Mouse (Mus musculus): ENCODE data around the gene Hook2. TPM values are rescaled to one million over a fixed set of nuclear protein-coding genes. Genes with fewer than 3 reads are reported as not detected.

The Hook2 gene
- polyA plus RNA-seq, 1 experiment from 2014 or later, result 11.8 TPM

DNA sequence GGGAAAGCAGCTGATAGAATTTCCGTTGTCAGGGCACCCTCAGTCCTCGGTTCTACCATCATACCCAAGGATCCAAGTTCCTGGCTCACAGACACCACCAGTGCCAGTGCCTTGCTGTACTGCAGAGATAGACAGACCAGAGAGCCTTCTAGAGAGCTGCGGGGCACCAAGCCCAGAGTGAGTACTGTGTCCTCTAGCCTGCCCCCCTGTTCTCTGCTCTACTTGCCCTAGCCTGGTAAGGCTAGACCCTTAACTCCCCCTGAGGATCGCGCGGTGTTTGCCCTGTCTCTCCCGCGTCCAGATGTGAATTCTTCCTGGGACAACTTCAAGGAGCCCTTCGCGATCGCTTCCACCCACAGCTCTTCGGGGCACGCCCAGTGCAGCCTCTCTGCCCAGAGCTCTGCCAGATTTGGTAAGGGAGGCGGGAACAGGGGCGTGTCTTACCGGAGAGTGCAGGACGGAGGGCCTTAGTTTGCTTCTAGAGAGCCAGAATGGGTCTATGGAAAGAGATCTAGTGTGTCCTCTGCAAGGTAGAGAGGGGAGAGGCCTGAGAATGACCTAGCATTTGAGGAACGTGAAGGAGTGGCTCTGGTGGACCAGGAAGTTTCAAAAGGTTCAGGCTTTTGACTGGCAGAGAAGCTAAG lies 37.7 kb upstream of the Hook2 start:
- Histone ChIP-seq H3K4me2 (no peak overlapping the region), H3K4me1 (ENCODE audit: control insufficient read depth, insufficient read depth, low read length) (no peaks in the 10 kb centered on the region), H3K36me3 (ENCODE audit: control insufficient read depth, insufficient read depth, low read length) (no peaks in the 10 kb centered on the region), H3K27ac (ENCODE audit: low read depth, low read length) (no peak overlapping the region), H3K4me3 (ENCODE audit: low read depth, low read length) (no peak overlapping the region), H3K9ac (ENCODE audit: low read length) (no peak overlapping the region), H3K9me3 (ENCODE audit: control insufficient read depth, low read length) (no peaks in the 10 kb centered on the region), H3K27me3 (ENCODE audit: control insufficient read depth, insufficient read depth, low read length) (peaks cover 9% of the 10 kb centered on the region)
- DNase-seq (ENCODE audit: low spot score, missing footprints), result peak; percentile 76
- ATAC-seq (ENCODE audit: low FRiP score), result no peak
- WGBS, result 9% methylated on average over 18 of the region's 18 CpGs

GRCm38 (mm10) chr8:84956768-84957167 lies 33.6 kb upstream of the Hook2 start:
- Histone ChIP-seq H3K9ac (ENCODE audit: low read length) (no peak overlapping the region), H3K9me3 (ENCODE audit: control insufficient read depth, low read length) (no peaks in the 10 kb centered on the region), H3K36me3 (ENCODE audit: control insufficient read depth, insufficient read depth, low read length) (0 out of 2 replicates have a peak, but pooled peaks cover 3% of the 10 kb centered on the region), H3K4me3 (ENCODE audit: low read depth, low read length) (no peak overlapping the region), H3K27me3 (ENCODE audit: control insufficient read depth, insufficient read depth, low read length) (no peaks in the 10 kb centered on the region; the same call in 1 of the 2 replicates), H3K4me2 (no peak overlapping the region), H3K27ac (ENCODE audit: low read depth, low read length) (no peak overlapping the region), H3K4me1 (ENCODE audit: control insufficient read depth, insufficient read depth, low read length) (no peaks in the 10 kb centered on the region)
- DNase-seq (ENCODE audit: low spot score, missing footprints) (peak; percentile 96), ATAC-seq (ENCODE audit: low FRiP score) (no peak)
- 54% methylated on average over 2 of the region's 2 CpGs for WGBS

DNA sequence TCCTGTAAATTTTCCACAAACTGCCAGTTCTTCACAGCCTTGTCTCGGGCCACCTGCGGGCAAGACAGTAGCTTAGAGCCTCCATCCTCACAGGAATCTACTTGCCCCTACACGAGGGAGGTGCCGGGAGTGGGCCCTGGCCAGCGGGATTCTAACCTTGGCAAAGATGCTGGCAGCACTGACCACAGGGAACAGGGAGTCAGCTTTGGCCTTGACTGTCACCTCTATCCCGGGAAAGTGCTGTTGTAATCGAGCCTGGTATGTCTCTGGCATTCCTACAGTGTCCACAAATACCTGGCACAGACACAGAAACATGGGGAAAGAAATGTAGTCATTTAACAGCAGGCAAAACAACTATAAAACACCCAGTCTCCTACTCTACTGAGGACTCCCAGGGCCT lies 30.6 kb upstream of the Hook2 start:
- DNase-seq (ENCODE audit: low spot score, missing footprints) (no peak), ATAC-seq (ENCODE audit: low FRiP score) (no peak)
- WGBS, result 89% methylated on average over 7 of the region's 7 CpGs
- Histone ChIP-seq H3K27ac (ENCODE audit: low read depth, low read length) (no peak overlapping the region), H3K4me1 (ENCODE audit: control insufficient read depth, insufficient read depth, low read length) (peaks cover under 1% of the 10 kb centered on the region; the same call in 1 of the 2 replicates), H3K9ac (ENCODE audit: low read length) (no peak overlapping the region), H3K27me3 (ENCODE audit: control insufficient read depth, insufficient read depth, low read length) (no peaks in the 10 kb centered on the region), H3K4me3 (ENCODE audit: low read depth, low read length) (no peak overlapping the region), H3K4me2 (no peak overlapping the region), H3K9me3 (ENCODE audit: control insufficient read depth, low read length) (no peaks in the 10 kb centered on the region), H3K36me3 (ENCODE audit: control insufficient read depth, insufficient read depth, low read length) (0 out of 2 replicates have a peak, but pooled peaks cover 3% of the 10 kb centered on the region)

- WGBS, result 89% methylated on average over 4 of the region's 4 CpGs
Observed at GRCm38 (mm10) chr8:84963952-84964351, 26.5 kb upstream of the Hook2 start.

DNA sequence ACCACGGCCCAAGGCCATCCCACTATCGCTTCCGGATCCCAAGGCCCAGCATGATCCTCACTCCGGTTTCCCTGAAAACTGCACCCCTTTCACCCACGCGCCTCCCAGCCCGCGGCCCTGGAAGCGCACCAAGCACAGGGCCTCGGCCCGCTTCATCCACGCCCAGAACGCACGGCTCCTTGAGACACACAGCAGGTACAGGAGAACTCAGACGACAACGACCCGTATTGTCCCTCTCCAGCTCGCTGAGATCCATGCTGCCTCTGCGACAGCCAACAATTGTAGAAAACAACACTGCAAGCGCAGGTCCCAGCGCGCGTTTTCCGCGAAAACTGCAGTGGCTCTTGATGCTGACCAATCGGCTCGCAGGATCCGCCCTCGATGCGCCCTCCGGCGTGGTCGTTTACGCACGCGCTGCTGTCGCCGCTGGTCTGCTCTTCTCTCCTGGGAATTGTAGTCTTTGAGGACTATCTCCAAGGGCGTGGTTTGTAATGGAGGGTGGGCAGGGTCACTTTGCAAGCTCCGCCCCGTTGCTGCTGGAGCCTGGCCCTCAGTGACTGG lies 24.6 kb upstream of the Hook2 start:
- H3K9me3 ChIP-seq (ENCODE audit: control insufficient read depth, low read length), result no peaks in the 10 kb centered on the region
- peak; percentile 86 for ATAC-seq (ENCODE audit: low FRiP score)
- peak overlapping the region; percentile 71 for H3K4me3 ChIP-seq (ENCODE audit: low read depth, low read length)
- under 1% methylated on average over 41 of the region's 41 CpGs for WGBS
- H3K27me3 ChIP-seq (ENCODE audit: control insufficient read depth, insufficient read depth, low read length), result no peaks in the 10 kb centered on the region
- H3K27ac ChIP-seq (ENCODE audit: low read depth, low read length), result peak overlapping the region; percentile 25; the same call in 1 of the 2 replicates
- H3K4me1 ChIP-seq (ENCODE audit: control insufficient read depth, insufficient read depth, low read length), result peaks cover 20% of the 10 kb centered on the region
- peak; percentile 99 for DNase-seq (ENCODE audit: low spot score, missing footprints)
- H3K9ac ChIP-seq (ENCODE audit: low read length), result peak overlapping the region; percentile 73
- no peaks in the 10 kb centered on the region for H3K36me3 ChIP-seq (ENCODE audit: control insufficient read depth, insufficient read depth, low read length)
- peak overlapping the region; percentile 94 for H3K4me2 ChIP-seq

More at GRCm38 (mm10) chr8:84963952-84964351, 26.5 kb upstream of the Hook2 start:
- Histone ChIP-seq H3K9me3 (ENCODE audit: control insufficient read depth, low read length) (no peaks in the 10 kb centered on the region), H3K27ac (ENCODE audit: low read depth, low read length) (no peak overlapping the region), H3K36me3 (ENCODE audit: control insufficient read depth, insufficient read depth, low read length) (0 out of 2 replicates have a peak, but pooled peaks cover 3% of the 10 kb centered on the region), H3K4me1 (ENCODE audit: control insufficient read depth, insufficient read depth, low read length) (peaks cover 16% of the 10 kb centered on the region), H3K27me3 (ENCODE audit: control insufficient read depth, insufficient read depth, low read length) (no peaks in the 10 kb centered on the region), H3K4me2 (no peak overlapping the region), H3K9ac (ENCODE audit: low read length) (no peak overlapping the region), H3K4me3 (ENCODE audit: low read depth, low read length) (no peak overlapping the region)
- no peak for ATAC-seq (ENCODE audit: low FRiP score)
- DNase-seq (ENCODE audit: low spot score, missing footprints), result no peak

DNA sequence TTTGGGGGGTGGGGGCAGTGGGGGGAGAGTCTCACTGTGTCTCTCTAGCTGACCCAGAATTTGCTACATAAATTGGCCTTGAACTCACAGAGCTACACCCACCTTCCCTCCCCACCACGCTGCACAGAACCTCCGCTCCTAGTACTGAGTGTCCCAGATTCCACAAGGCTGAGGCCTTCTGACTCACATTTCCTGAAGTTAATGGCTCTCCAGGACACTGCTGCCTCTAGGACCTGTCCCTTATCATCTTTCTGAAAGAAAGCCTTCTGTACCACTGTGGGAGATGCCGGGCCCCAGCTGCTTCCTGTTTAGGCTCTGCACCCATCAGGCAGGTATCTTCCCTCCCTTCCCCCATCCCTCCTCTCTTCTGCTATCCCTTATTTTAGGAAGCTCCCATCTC lies 23.8 kb upstream of the Hook2 start:
- ATAC-seq (ENCODE audit: low FRiP score) (peak; percentile 2; the same call in 1 of the 2 replicates), DNase-seq (ENCODE audit: low spot score, missing footprints) (no peak)
- Histone ChIP-seq H3K27me3 (ENCODE audit: control insufficient read depth, insufficient read depth, low read length) (no peaks in the 10 kb centered on the region), H3K27ac (ENCODE audit: low read depth, low read length) (no peak overlapping the region), H3K9ac (ENCODE audit: low read length) (no peak overlapping the region), H3K4me2 (0 out of 2 replicates have a peak overlapping the region, but pooled peaks have one; percentile 94), H3K4me1 (ENCODE audit: control insufficient read depth, insufficient read depth, low read length) (peaks cover 24% of the 10 kb centered on the region), H3K36me3 (ENCODE audit: control insufficient read depth, insufficient read depth, low read length) (0 out of 2 replicates have a peak, but pooled peaks cover 2% of the 10 kb centered on the region), H3K4me3 (ENCODE audit: low read depth, low read length) (no peak overlapping the region), H3K9me3 (ENCODE audit: control insufficient read depth, low read length) (no peaks in the 10 kb centered on the region)
- 55% methylated on average over 3 of the region's 3 CpGs for WGBS

GRCm38 (mm10) chr8:84967532-84968304 lies 22.7 kb upstream of the Hook2 start:
- Histone ChIP-seq H3K4me1 (ENCODE audit: control insufficient read depth, insufficient read depth, low read length) (peaks cover 24% of the 10 kb centered on the region), H3K4me3 (ENCODE audit: low read depth, low read length) (no peak overlapping the region)
- WGBS, result 85% methylated on average over 13 of the region's 13 CpGs

GRCm38 (mm10) chr8:84968650-84969049 lies 21.8 kb upstream of the Hook2 start:
- peak overlapping the region; percentile 57; the same call in 1 of the 2 replicates for H3K27ac ChIP-seq (ENCODE audit: low read depth, low read length)
- ATAC-seq (ENCODE audit: low FRiP score) (no peak), DNase-seq (ENCODE audit: low spot score, missing footprints) (no peak)
- WGBS, result 40% methylated on average over 2 of the region's 2 CpGs
- H3K27me3 ChIP-seq (ENCODE audit: control insufficient read depth, insufficient read depth, low read length), result no peaks in the 10 kb centered on the region
- H3K36me3 ChIP-seq (ENCODE audit: control insufficient read depth, insufficient read depth, low read length), result 0 out of 2 replicates have a peak, but pooled peaks cover 3% of the 10 kb centered on the region
- peak overlapping the region; percentile 99 for H3K9ac ChIP-seq (ENCODE audit: low read length)
- H3K9me3 ChIP-seq (ENCODE audit: control insufficient read depth, low read length), result no peaks in the 10 kb centered on the region
- peak overlapping the region; percentile 71 for H3K4me3 ChIP-seq (ENCODE audit: low read depth, low read length)
- peak overlapping the region; percentile 85 for H3K4me2 ChIP-seq
- H3K4me1 ChIP-seq (ENCODE audit: control insufficient read depth, insufficient read depth, low read length), result peaks cover 24% of the 10 kb centered on the region

More at GRCm38 (mm10) chr8:84967532-84968304, 22.7 kb upstream of the Hook2 start:
- H3K9me3 ChIP-seq (ENCODE audit: control insufficient read depth, low read length), result no peaks in the 10 kb centered on the region
- no peak overlapping the region for H3K9ac ChIP-seq (ENCODE audit: low read length)
- H3K4me2 ChIP-seq, result no peak overlapping the region
- no peak overlapping the region for H3K27ac ChIP-seq (ENCODE audit: low read depth, low read length)
- DNase-seq (ENCODE audit: low spot score, missing footprints) (no peak), ATAC-seq (ENCODE audit: low FRiP score) (no peak)
- 0 out of 2 replicates have a peak, but pooled peaks cover 3% of the 10 kb centered on the region for H3K36me3 ChIP-seq (ENCODE audit: control insufficient read depth, insufficient read depth, low read length)
- H3K27me3 ChIP-seq (ENCODE audit: control insufficient read depth, insufficient read depth, low read length), result no peaks in the 10 kb centered on the region

Measured in midbrain, embryonic 11.5 days (tissue).